Mouse (Mus musculus) heart, embryonic 13.5 days (tissue): ENCODE measurements around the gene Rfxank. TPM values are rescaled to one million over a fixed set of nuclear protein-coding genes. Genes with fewer than 3 reads are reported as not detected.

Experiments used
- ATAC-seq: fragments of 200-750 bp; cut with Nextera tagmentation; 2 replicates; pipeline ENCODE4 v1.8.0; 2017; ENCODE audit warnings: moderate TSS enrichment; ENCODE audit not compliant: insufficient number of reproducible peaks, low FRiP score, low TSS enrichment; ENCODE audit errors: extremely low read depth
- H3K27ac ChIP-seq: fragments of 300-500 bp; sonication (generic); replicated peaks from 2 replicates; pipeline ENCODE4 v1.5.1; 2015; ENCODE audit warnings: moderate library complexity, mild to moderate bottlenecking, inconsistent platforms
- H3K27me3 ChIP-seq: fragments of 300-500 bp; sonication (generic); replicated peaks from 2 replicates; pipeline ENCODE4 v1.6.1; 2015; ENCODE audit warnings: mild to moderate bottlenecking, inconsistent platforms
- H3K36me3 ChIP-seq: fragments of 300-500 bp; sonication (generic); 2 replicates; pipeline ENCODE4 v1.6.1; 2015; ENCODE audit warnings: mild to moderate bottlenecking, inconsistent platforms
- H3K4me1 ChIP-seq: fragments of 300-500 bp; sonication (generic); 2 replicates; pipeline ENCODE4 v1.6.1; 2015; ENCODE audit warnings: inconsistent platforms
- H3K4me2 ChIP-seq: fragments of 300-500 bp; sonication (generic); 2 replicates; pipeline ENCODE4 v1.6.1; 2015; ENCODE audit warnings: inconsistent platforms, mild to moderate bottlenecking, moderate library complexity
- H3K4me3 ChIP-seq: fragments of 300-500 bp; sonication (generic); 2 replicates; pipeline ENCODE4 v1.5.1; 2015; ENCODE audit warnings: moderate library complexity, mild to moderate bottlenecking, inconsistent platforms
- H3K9ac ChIP-seq: fragments of 300-500 bp; sonication (generic); 2 replicates; pipeline ENCODE4 v1.6.1; 2015; ENCODE audit warnings: inconsistent platforms, mild to moderate bottlenecking, moderate library complexity
- H3K9me3 ChIP-seq: fragments of 300-500 bp; sonication (generic); 2 replicates; pipeline ENCODE4 v1.6.1; 2016; ENCODE audit warnings: inconsistent platforms
- WGBS: fragments of 180-500 bp; shearing (Covaris S2); methylation state at CpG from one replicate; pipeline ENCODE4 v1.1.7; 2015; ENCODE audit warnings: mixed read lengths; 5-methylcytosine and 5-hydroxymethylcytosine counted together
- polyA plus RNA-seq: library from polyadenylated mRNA; unstranded; fragments of >200 nt; fragmentation: Nextera tagmentation; extraction: Ambion mirVana; gene quantifications from 2 replicates; pipeline ENCODE4 v1.2.1, GENCODE M21; 2015

Rfxank gene
- polyA plus RNA-seq, 1 experiment from 2014 or later, result 15.1 TPM

GRCm38 (mm10) chr8:70122863-70123262, 16.1 kb downstream of the Rfxank start:
- 49% methylated on average over 2 of the region's 2 CpGs for whole genome bisulfite sequencing

GRCm38 (mm10) chr8:70120667-70121066, 18.3 kb downstream of the Rfxank start, which contains the start of gene Ncan:
Ncan (minus strand) TSS chr8:70120873.
- Histone ChIP-seq H3K4me3 (0 out of 2 replicates have a peak within 1 kb of the TSS, but pooled peaks have one; percentile 13), H3K9ac (no peak within 1 kb of the TSS), H3K4me2 (peak within 1 kb of the TSS; percentile 52), H3K36me3 (no peaks in the 10 kb centered on the region), H3K27ac (no peak within 1 kb of the TSS), H3K4me1 (peaks cover 3% of the 10 kb centered on the region; the same call in 1 of the 2 replicates), H3K9me3 (no peaks in the 10 kb centered on the region), H3K27me3 (peaks cover 90% of the 10 kb centered on the region)
- WGBS, result 3% methylated on average over 19 of the region's 19 CpGs
- ATAC-seq, result no peak

More at GRCm38 (mm10) chr8:70122863-70123262, 16.1 kb downstream of the Rfxank start:
- H3K4me2 ChIP-seq, result no peak overlapping the region
- no peaks in the 10 kb centered on the region for H3K36me3 ChIP-seq
- no peak for ATAC-seq
- H3K4me3 ChIP-seq, result no peak overlapping the region
- H3K9me3 ChIP-seq, result no peaks in the 10 kb centered on the region
- peaks cover 80% of the 10 kb centered on the region for H3K27me3 ChIP-seq
- H3K4me1 ChIP-seq, result peaks cover 6% of the 10 kb centered on the region
- H3K9ac ChIP-seq, result no peak overlapping the region
- no peak overlapping the region for H3K27ac ChIP-seq

GRCm38 (mm10) chr8:70118726-70119700, 19.9 kb downstream of the Rfxank start:
- H3K4me1 ChIP-seq, result peaks cover 3% of the 10 kb centered on the region; the same call in 1 of the 2 replicates
- no peaks in the 10 kb centered on the region for H3K36me3 ChIP-seq
- H3K4me3 ChIP-seq, result no peak overlapping the region
- no peak overlapping the region for H3K4me2 ChIP-seq
- H3K27me3 ChIP-seq, result peaks cover 92% of the 10 kb centered on the region
- 15% methylated on average over 17 of the region's 17 CpGs for WGBS
- H3K27ac ChIP-seq, result no peak overlapping the region
- ATAC-seq, result no peak
- H3K9ac ChIP-seq, result no peak overlapping the region
- H3K9me3 ChIP-seq, result no peaks in the 10 kb centered on the region

DNA sequence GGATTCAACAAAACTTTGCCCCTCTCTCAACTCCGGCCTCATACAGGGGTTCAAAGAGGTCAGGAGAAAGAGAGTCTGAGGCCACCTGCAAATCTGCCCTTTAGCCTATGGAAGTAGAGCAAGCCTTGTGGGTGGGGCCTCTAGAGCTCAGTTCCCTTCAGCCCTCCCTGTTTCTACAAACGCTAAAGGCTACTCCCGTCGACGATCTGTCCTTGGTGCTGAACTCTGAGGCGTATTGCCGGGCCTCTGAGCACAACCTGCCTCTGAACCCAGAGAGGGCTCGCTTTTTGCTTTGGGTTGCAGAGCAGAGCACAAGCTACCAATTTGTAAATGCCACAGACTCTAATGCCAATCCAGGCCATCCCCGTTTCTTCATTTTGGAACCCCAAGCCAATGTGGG, 21.3 kb downstream of the Rfxank start:
- no peak overlapping the region for H3K4me2 ChIP-seq
- no peak overlapping the region for H3K9ac ChIP-seq
- 7% methylated on average over 9 of the region's 9 CpGs for WGBS
- H3K27ac ChIP-seq, result no peak overlapping the region
- H3K9me3 ChIP-seq, result no peaks in the 10 kb centered on the region
- peaks cover 100% of the 10 kb centered on the region for H3K27me3 ChIP-seq
- ATAC-seq, result no peak
- H3K36me3 ChIP-seq, result no peaks in the 10 kb centered on the region
- H3K4me3 ChIP-seq, result no peak overlapping the region
- peaks cover 3% of the 10 kb centered on the region; the same call in 1 of the 2 replicates for H3K4me1 ChIP-seq

GRCm38 (mm10) chr8:70114892-70115291, 24.1 kb downstream of the Rfxank start:
- Histone ChIP-seq H3K27ac (no peak overlapping the region), H3K4me1 (no peaks in the 10 kb centered on the region), H3K4me2 (no peak overlapping the region), H3K4me3 (no peak overlapping the region), H3K27me3 (peaks cover 100% of the 10 kb centered on the region), H3K36me3 (no peaks in the 10 kb centered on the region), H3K9me3 (no peaks in the 10 kb centered on the region), H3K9ac (no peak overlapping the region)
- WGBS, result 66% methylated on average over 13 of the region's 13 CpGs
- no peak for ATAC-seq

DNA sequence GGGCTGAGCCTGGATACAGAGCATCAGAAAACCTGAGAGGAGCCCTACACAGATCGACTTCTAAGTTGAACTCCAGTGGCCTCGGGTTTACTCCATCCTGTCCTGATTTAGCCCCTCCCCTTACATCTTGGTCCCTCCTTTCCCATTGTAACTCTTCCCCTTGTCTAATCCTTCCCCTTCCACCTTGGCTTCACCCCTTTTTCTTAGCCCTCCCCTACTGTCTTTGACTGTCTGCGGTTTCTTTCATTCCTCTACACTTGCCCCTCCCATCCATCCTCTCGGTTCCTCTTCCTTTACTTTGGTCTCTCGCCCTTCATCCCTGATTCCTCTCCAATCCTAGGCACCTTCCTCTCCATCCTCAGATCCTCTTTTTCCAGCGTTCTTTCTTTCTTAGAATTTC, 24.5 kb downstream of the Rfxank start:
- Histone ChIP-seq H3K36me3 (no peaks in the 10 kb centered on the region), H3K27me3 (peaks cover 100% of the 10 kb centered on the region), H3K27ac (no peak overlapping the region), H3K4me2 (no peak overlapping the region), H3K4me3 (no peak overlapping the region), H3K4me1 (no peaks in the 10 kb centered on the region), H3K9ac (no peak overlapping the region), H3K9me3 (no peaks in the 10 kb centered on the region)
- no peak for ATAC-seq
- 24% methylated on average over 6 of the region's 6 CpGs for WGBS

GRCm38 (mm10) chr8:70112401-70113016, 26.4 kb downstream of the Rfxank start:
- no peak overlapping the region for H3K4me3 ChIP-seq
- H3K4me2 ChIP-seq, result no peak overlapping the region
- WGBS, result 9% methylated on average over 43 of the region's 43 CpGs
- H3K36me3 ChIP-seq, result no peaks in the 10 kb centered on the region
- H3K27me3 ChIP-seq, result peaks cover 100% of the 10 kb centered on the region
- no peak overlapping the region for H3K9ac ChIP-seq
- no peak for ATAC-seq
- no peaks in the 10 kb centered on the region for H3K9me3 ChIP-seq
- H3K27ac ChIP-seq, result no peak overlapping the region
- no peaks in the 10 kb centered on the region for H3K4me1 ChIP-seq

DNA sequence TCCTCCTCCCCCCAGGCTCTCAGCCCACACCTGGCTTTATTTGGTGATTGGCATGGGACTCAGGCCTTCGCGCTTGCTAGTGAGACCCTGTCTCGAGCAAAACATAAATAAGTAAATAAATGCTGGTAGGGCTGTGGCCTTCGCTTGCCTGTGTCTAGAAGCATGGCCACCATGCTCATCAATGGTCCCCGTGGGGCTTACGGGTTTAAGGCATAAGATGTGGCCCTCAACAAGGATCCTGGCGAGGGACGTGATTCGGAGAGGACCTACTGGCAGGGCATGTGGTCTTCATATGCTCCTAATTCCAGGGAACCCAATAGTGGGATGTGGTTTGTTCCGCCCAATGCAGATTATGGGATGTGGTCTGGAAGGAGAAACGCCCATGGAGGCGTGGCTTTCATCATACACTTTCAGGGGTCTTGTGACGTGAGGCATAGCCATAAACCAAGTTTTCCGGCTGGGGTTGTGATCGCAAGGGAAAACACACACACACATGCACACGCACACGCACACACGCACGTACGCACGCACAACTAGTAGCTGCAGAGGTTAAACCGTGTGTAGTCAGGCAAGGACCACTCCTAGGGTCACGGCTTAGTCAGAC, 27.7 kb downstream of the Rfxank start:
- Histone ChIP-seq H3K9me3 (no peaks in the 10 kb centered on the region), H3K4me2 (no peak overlapping the region), H3K27me3 (peaks cover 97% of the 10 kb centered on the region), H3K36me3 (no peaks in the 10 kb centered on the region), H3K27ac (no peak overlapping the region), H3K4me3 (no peak overlapping the region), H3K9ac (no peak overlapping the region), H3K4me1 (no peaks in the 10 kb centered on the region)
- WGBS, result 45% methylated on average over 23 of the region's 23 CpGs
- no peak for ATAC-seq

- Histone ChIP-seq H3K36me3 (no peaks in the 10 kb centered on the region), H3K27ac (no peak overlapping the region), H3K4me2 (no peak overlapping the region), H3K9ac (no peak overlapping the region), H3K4me1 (no peaks in the 10 kb centered on the region), H3K4me3 (no peak overlapping the region), H3K9me3 (no peaks in the 10 kb centered on the region), H3K27me3 (peaks cover 95% of the 10 kb centered on the region)
- ATAC-seq, result no peak
- WGBS, result 72% methylated on average over 2 of the region's 2 CpGs
These were observed 28.5 kb downstream of the Rfxank start for GRCm38 (mm10) chr8:70110451-70110850.

DNA sequence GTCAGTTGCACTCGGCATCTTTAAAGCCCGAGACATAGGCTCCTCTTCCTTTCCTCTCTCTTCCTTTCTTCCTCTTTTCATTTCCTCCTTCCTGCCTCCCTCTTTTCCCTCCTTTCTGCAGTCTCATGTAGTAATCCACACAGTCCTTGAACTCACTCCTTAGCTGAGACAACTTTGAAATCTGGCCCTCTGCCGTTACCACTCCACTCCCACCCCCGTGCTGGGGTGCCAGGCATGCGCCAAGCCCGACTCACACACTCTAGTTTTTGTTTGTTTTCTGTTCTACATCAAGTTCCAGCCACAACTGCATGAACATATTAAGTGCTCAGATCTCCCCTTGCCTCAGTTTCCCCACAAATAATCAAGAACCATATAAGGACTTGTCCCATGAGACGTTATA, 34.0 kb downstream of the Rfxank start:
- H3K4me3 ChIP-seq, result no peak overlapping the region
- H3K9ac ChIP-seq, result no peak overlapping the region
- H3K27ac ChIP-seq, result no peak overlapping the region
- 70% methylated on average over 7 of the region's 7 CpGs for WGBS
- peaks cover 62% of the 10 kb centered on the region for H3K27me3 ChIP-seq
- H3K9me3 ChIP-seq, result no peaks in the 10 kb centered on the region
- ATAC-seq, result no peak
- no peak overlapping the region for H3K4me2 ChIP-seq
- no peaks in the 10 kb centered on the region for H3K36me3 ChIP-seq
- H3K4me1 ChIP-seq, result 0 out of 2 replicates have a peak, but pooled peaks cover 2% of the 10 kb centered on the region

GRCm38 (mm10) chr8:70104506-70104905, 34.4 kb downstream of the Rfxank start:
- Histone ChIP-seq H3K36me3 (no peaks in the 10 kb centered on the region), H3K4me2 (no peak overlapping the region), H3K27me3 (peaks cover 60% of the 10 kb centered on the region), H3K4me1 (0 out of 2 replicates have a peak, but pooled peaks cover 2% of the 10 kb centered on the region), H3K27ac (no peak overlapping the region), H3K9ac (no peak overlapping the region), H3K9me3 (no peaks in the 10 kb centered on the region), H3K4me3 (no peak overlapping the region)
- no peak for ATAC-seq
- 9% methylated on average over 6 of the region's 6 CpGs for WGBS
